Mouse (Mus musculus) heart, embryonic 13.5 days (tissue): ENCODE measurements at regions not wholly inside any gene's neighbourhood (a gene's known extent, or its start where the extent isn't known, plus 50 kb on each side); places are given as distances from the start of the nearest gene placed in this dataset.
"Not testable (repeated sequence)": the region's sequence is repeated elsewhere in the genome, so short reads cannot be mapped to it uniquely, and the experiment has no call there.

Source experiments
- ATAC-seq: fragments of 200-750 bp; cut with Nextera tagmentation; 2 replicates; pipeline ENCODE4 v1.8.0; 2017; ENCODE audit warnings: moderate TSS enrichment; ENCODE audit not compliant: insufficient number of reproducible peaks, low FRiP score, low TSS enrichment; ENCODE audit errors: extremely low read depth
- H3K27ac ChIP-seq: fragments of 300-500 bp; sonication (generic); replicated peaks from 2 replicates; pipeline ENCODE4 v1.5.1; 2015; ENCODE audit warnings: moderate library complexity, mild to moderate bottlenecking, inconsistent platforms
- H3K27me3 ChIP-seq: fragments of 300-500 bp; sonication (generic); replicated peaks from 2 replicates; pipeline ENCODE4 v1.6.1; 2015; ENCODE audit warnings: mild to moderate bottlenecking, inconsistent platforms
- H3K36me3 ChIP-seq: fragments of 300-500 bp; sonication (generic); 2 replicates; pipeline ENCODE4 v1.6.1; 2015; ENCODE audit warnings: mild to moderate bottlenecking, inconsistent platforms
- H3K4me1 ChIP-seq: fragments of 300-500 bp; sonication (generic); 2 replicates; pipeline ENCODE4 v1.6.1; 2015; ENCODE audit warnings: inconsistent platforms
- H3K4me2 ChIP-seq: fragments of 300-500 bp; sonication (generic); 2 replicates; pipeline ENCODE4 v1.6.1; 2015; ENCODE audit warnings: inconsistent platforms, mild to moderate bottlenecking, moderate library complexity
- H3K4me3 ChIP-seq: fragments of 300-500 bp; sonication (generic); 2 replicates; pipeline ENCODE4 v1.5.1; 2015; ENCODE audit warnings: moderate library complexity, mild to moderate bottlenecking, inconsistent platforms
- H3K9ac ChIP-seq: fragments of 300-500 bp; sonication (generic); 2 replicates; pipeline ENCODE4 v1.6.1; 2015; ENCODE audit warnings: inconsistent platforms, mild to moderate bottlenecking, moderate library complexity
- H3K9me3 ChIP-seq: fragments of 300-500 bp; sonication (generic); 2 replicates; pipeline ENCODE4 v1.6.1; 2016; ENCODE audit warnings: inconsistent platforms
- WGBS: fragments of 180-500 bp; shearing (Covaris S2); methylation state at CpG from one replicate; pipeline ENCODE4 v1.1.7; 2015; ENCODE audit warnings: mixed read lengths; 5-methylcytosine and 5-hydroxymethylcytosine counted together

DNA sequence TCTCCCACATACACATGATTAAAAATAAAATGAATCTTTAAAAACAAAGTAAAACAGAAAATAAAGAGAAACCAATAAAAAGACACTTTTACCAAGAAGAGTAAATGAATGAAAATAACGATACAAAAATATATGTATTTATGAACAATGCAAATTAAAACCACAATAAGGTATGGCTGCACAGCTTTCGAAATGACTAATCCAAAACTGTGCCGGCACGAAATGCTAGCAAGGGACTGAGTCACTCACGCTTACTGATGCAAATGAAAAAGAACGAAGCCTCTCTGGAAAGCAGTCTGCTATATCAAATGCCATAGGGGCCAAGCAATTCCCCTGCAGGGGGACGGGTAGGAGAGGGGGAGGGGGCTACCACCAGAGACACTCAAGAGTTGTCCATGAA, 704.0 kb downstream of the 4930447A16Rik start:
- no peak for ATAC-seq
- Histone ChIP-seq H3K27me3 (no peaks in the 10 kb centered on the region), H3K9me3 (no peaks in the 10 kb centered on the region), H3K9ac (no peak overlapping the region), H3K27ac (no peak overlapping the region), H3K4me1 (no peaks in the 10 kb centered on the region), H3K4me3 (no peak overlapping the region), H3K36me3 (no peaks in the 10 kb centered on the region), H3K4me2 (no peak overlapping the region)
- 83% methylated on average over 7 of the region's 7 CpGs for WGBS

DNA sequence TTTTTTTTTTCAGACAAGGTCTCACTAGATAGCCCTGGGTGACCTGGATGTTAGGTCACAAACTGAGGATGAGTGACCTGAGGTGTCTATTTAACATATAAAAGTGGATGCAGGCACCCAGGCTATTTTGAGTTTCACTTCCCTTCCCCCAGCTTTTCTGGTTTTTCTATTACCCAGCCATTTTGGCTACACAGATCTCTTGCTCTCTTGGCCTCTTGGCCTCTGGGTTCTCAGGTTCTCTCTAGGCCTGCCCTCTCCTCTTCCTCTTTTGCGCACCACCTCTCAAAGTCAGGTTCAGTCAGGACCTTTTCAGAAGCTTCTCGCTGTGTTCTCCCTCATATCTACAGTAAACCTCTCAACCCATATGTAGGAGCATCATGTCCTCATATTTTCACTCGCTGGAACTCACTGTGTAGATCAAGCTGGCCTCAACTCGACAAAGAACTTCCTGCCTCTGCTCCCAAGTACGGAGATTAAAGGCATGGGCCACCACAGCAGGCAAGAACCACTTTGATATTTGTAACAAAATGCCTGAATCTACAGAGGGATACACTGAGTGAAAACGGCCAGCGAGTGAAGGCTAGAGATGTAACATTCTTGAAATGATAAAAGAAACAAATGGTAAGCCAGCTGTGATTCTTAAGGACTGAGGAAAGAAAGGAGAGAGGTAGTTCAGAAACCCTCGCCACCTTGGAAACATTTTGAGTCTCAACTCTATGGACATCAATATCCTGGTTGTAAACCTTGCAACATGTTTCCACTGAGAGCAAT, 704.7 kb downstream of the 4930447A16Rik start:
- Histone ChIP-seq H3K27ac (no peak overlapping the region), H3K27me3 (no peaks in the 10 kb centered on the region), H3K4me2 (no peak overlapping the region), H3K9me3 (no peaks in the 10 kb centered on the region), H3K4me1 (no peaks in the 10 kb centered on the region), H3K9ac (no peak overlapping the region), H3K36me3 (no peaks in the 10 kb centered on the region), H3K4me3 (no peak overlapping the region)
- WGBS, result 70% methylated on average over 8 of the region's 8 CpGs
- no peak for ATAC-seq

DNA sequence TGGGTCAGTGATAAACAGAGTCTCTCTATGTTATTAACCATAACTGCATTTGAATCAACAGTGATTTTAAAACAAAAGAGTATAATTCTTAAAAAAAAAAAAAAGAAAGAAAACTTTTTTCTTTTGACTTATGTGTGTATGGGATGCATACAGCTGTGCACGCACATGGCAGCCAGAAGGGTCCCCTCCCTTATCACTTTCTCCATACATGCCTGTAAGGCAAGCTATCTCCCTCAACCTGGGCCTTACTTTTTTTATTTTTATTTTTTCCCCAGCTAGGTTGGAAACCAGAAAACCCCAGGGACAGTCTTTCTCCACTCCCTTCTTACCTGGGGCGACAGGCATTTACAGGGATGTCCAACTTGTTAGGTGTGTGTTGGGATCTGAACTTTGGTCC, 705.3 kb downstream of the 4930447A16Rik start:
- no peak for ATAC-seq
- Histone ChIP-seq H3K4me3 (no peak overlapping the region), H3K4me1 (no peaks in the 10 kb centered on the region), H3K4me2 (no peak overlapping the region), H3K9ac (no peak overlapping the region), H3K36me3 (no peaks in the 10 kb centered on the region), H3K9me3 (no peaks in the 10 kb centered on the region), H3K27ac (no peak overlapping the region), H3K27me3 (no peaks in the 10 kb centered on the region)
- WGBS, result 72% methylated on average over 2 of the region's 2 CpGs

DNA sequence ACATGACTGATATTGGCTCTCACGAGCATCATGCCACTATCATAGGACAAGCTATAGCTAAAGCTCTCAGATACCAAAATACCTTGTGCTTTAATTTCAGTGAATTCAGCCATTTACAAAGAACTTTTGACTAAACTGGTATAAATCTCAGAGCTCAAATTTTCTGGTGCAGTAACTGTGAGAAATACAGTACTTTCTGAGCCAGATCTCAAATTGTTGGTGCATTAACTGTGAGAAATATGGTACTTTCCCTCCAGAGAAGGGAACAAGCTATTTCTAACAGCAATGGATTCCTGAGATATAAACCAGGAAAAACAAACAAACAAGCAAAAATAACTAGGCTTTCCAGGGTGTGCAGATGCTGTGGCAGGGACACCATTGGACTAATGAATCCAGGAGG, 714.3 kb downstream of the 4930447A16Rik start:
- Histone ChIP-seq H3K9ac (no peak overlapping the region), H3K27ac (no peak overlapping the region), H3K4me2 (no peak overlapping the region), H3K36me3 (no peaks in the 10 kb centered on the region), H3K9me3 (peaks cover 5% of the 10 kb centered on the region; the same call in 1 of the 2 replicates), H3K27me3 (no peaks in the 10 kb centered on the region), H3K4me1 (no peaks in the 10 kb centered on the region), H3K4me3 (no peak overlapping the region)
- 75% methylated on average over 1 of the region's 1 CpGs for WGBS
- ATAC-seq, result no peak

DNA sequence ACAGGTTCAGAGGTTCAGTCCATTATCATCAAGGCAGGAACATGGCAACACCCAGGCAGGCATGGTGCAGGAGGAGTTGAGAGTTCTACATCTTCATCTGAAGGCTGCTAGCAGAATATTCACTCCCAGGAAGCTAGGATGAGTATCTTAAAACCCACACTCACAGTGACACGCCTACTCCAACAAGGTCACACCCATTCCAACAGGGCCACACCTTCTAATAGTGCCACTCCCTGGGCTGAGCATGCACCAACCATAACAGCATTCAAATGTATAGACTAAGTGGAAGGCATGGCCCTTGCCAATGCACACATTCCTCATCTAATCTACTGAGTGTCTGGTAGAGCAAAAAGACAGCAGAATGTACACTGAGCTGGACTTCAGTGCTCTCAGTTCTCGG, 718.1 kb downstream of the 4930447A16Rik start:
- 66% methylated on average over 2 of the region's 2 CpGs for WGBS
- no peak for ATAC-seq
- no peaks in the 10 kb centered on the region for H3K36me3 ChIP-seq
- H3K9ac ChIP-seq, result no peak overlapping the region
- H3K9me3 ChIP-seq, result peaks cover 5% of the 10 kb centered on the region; the same call in 1 of the 2 replicates
- no peaks in the 10 kb centered on the region for H3K27me3 ChIP-seq
- H3K4me1 ChIP-seq, result no peaks in the 10 kb centered on the region
- no peak overlapping the region for H3K4me3 ChIP-seq
- no peak overlapping the region for H3K27ac ChIP-seq
- H3K4me2 ChIP-seq, result no peak overlapping the region

DNA sequence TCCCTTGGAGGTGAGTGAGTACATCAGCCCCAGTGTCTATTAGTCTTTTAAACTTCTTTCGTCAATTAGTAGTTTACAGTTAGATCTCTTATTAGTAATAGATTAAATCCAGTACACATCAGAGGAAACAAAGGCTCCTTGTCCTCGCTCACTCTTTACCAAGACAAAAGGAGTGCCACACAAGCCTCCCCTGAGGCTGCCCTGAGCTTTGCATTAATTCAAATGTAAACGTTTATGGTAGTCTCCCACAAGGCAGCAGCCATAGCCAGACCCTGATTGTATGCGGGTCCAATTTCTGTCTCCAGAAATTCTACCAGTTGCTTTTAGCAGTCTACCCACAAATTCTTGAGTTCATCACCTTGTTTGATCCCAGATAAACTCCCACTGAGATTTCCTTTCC, 726.3 kb downstream of the 4930447A16Rik start:
- no peak for ATAC-seq
- WGBS, result 71% methylated on average over 4 of the region's 4 CpGs
- H3K27ac ChIP-seq, result no peak overlapping the region

DNA sequence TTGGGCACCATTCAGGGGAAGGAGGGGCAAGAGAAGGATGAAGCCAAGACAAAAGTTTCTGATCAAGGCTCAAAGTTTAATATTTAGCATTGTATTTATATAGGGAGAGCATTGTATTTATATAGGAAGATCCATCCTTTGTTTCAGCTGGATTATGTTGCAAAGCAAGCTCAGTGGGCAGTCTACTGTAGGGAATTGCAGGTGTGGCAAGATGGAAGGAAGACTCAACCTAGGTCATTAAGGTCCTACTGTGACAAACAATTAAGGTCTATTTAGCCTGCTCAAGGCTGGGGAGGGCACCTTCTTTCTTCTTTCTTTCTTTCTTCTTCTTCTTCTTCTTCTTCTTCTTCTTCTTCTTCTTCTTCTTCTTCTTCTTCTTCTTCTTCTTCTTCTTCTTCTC, 728.5 kb downstream of the 4930447A16Rik start:
- H3K27ac ChIP-seq, ATAC-seq, H3K4me1 ChIP-seq, H3K4me2 ChIP-seq, H3K9ac ChIP-seq, H3K36me3 ChIP-seq, H3K4me3 ChIP-seq, H3K9me3 ChIP-seq: not testable (repeated sequence)
- peaks cover 34% of the 10 kb centered on the region for H3K27me3 ChIP-seq

More for the DNA sequence above, 726.3 kb downstream of the 4930447A16Rik start:
- Histone ChIP-seq H3K4me1 (no peaks in the 10 kb centered on the region), H3K4me2 (no peak overlapping the region), H3K4me3 (no peak overlapping the region), H3K9ac (no peak overlapping the region), H3K27me3 (peaks cover 13% of the 10 kb centered on the region), H3K9me3 (peaks cover 8% of the 10 kb centered on the region; the same call in 1 of the 2 replicates), H3K36me3 (no peaks in the 10 kb centered on the region)

DNA sequence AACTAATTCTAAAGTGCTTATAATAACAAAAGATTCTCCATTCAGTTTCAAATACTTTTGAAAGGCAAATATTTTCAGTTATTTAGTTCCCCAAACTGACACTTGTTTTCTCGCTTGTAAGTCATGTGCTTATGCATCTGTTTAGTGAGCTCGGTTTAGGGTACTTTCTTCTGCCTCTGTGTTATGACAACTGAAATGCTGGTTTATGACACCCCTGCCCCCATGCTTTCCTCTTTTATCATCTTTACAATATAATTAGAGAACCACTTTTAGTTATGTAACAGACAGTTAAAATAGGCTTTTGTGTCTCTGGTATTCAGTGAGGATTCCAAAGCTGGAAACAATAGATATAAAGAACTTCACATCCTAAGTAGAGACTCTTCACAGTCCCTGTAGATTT, 733.8 kb downstream of the 4930447A16Rik start:
- peaks cover 81% of the 10 kb centered on the region for H3K27me3 ChIP-seq
- no peak overlapping the region for H3K9ac ChIP-seq
- ATAC-seq, result no peak
- no peak overlapping the region for H3K4me2 ChIP-seq
- H3K27ac ChIP-seq, result no peak overlapping the region
- no peaks in the 10 kb centered on the region for H3K9me3 ChIP-seq
- no peaks in the 10 kb centered on the region for H3K36me3 ChIP-seq
- 0 out of 2 replicates have a peak, but pooled peaks cover 7% of the 10 kb centered on the region for H3K4me1 ChIP-seq
- H3K4me3 ChIP-seq, result no peak overlapping the region
- 75% methylated on average over 2 of the region's 2 CpGs for WGBS

DNA sequence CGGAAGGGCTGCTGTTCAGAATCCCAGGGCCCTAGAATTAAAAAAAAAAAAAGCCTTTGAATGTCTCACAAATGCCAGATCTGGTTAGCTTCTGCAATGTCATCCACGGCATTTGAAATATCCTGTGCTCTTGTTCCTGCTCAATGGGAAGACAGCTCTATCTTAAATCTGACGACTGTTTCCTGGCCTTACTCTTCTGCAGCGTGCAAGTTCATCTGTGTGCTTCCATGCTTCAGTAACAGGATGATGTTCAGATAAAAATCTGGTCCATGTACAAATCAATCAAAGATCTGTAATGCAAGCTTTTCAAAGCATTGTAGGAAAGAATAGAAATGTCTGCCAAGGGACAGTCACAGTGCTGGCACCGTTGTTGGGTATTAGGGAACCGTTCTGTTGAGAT, 738.4 kb downstream of the 4930447A16Rik start:
- no peak for ATAC-seq
- H3K4me1 ChIP-seq, result peaks cover 42% of the 10 kb centered on the region
- no peak overlapping the region for H3K27ac ChIP-seq
- no peak overlapping the region for H3K9ac ChIP-seq
- H3K27me3 ChIP-seq, result peaks cover 81% of the 10 kb centered on the region
- H3K9me3 ChIP-seq, result no peaks in the 10 kb centered on the region
- H3K4me2 ChIP-seq, result no peak overlapping the region
- no peak overlapping the region for H3K4me3 ChIP-seq
- no peaks in the 10 kb centered on the region for H3K36me3 ChIP-seq
- 45% methylated on average over 6 of the region's 6 CpGs for WGBS

DNA sequence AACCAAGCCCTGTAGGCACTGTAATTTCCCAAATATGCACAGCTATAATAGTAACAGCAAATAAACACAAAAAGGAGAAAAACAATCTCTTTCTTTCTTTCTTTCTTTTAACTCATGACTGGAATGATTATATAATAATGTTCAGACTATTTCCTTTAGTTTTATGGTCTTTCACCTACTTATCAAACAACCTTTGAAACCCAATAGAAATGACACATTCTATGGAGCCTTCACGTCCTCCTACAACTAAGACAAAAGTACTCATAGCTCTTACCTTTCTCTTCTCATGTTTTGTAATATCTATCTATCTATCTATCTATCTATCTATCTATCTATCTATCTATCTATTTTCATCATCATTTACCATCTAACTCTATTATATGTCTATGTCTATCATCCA, 739.5 kb downstream of the 4930447A16Rik start:
- H3K9me3 ChIP-seq, result no peaks in the 10 kb centered on the region
- H3K4me2 ChIP-seq, result no peak overlapping the region
- peaks cover 72% of the 10 kb centered on the region for H3K27me3 ChIP-seq
- H3K27ac ChIP-seq, result no peak overlapping the region
- H3K4me3 ChIP-seq, result no peak overlapping the region
- ATAC-seq, result no peak
- H3K36me3 ChIP-seq, result no peaks in the 10 kb centered on the region
- H3K9ac ChIP-seq, result no peak overlapping the region
- 82% methylated on average over 1 of the region's 1 CpGs for WGBS
- H3K4me1 ChIP-seq, result peaks cover 52% of the 10 kb centered on the region

DNA sequence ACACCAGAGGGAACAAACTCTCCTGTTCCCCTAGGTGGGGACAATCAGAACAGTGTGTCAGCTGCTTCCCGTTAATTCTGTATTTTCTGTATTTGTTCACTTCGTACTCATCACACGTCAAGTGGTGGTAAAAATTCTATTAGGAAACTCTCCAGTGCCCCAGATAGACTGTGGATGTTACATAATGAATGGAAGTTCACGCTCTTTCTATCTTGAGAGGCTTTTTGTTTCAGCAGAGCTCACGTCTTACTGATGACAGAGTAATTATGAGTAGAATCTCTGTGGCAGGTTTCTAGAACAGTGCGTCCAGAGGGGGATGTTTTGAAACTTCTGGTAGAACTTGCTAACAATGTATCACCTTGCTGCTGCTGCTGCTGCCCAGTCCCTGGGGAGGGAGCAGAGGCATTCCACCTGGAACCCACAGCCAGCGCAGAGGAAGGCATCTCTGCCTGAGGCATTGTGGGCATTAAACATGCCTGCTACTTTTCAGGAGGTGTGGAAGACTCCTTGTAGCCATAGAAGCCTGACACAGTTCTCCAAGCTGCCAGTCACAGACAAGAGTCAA, 740.6 kb downstream of the 4930447A16Rik start:
- no peak overlapping the region for H3K9ac ChIP-seq
- H3K27me3 ChIP-seq, result peaks cover 71% of the 10 kb centered on the region
- H3K36me3 ChIP-seq, result no peaks in the 10 kb centered on the region
- H3K9me3 ChIP-seq, result no peaks in the 10 kb centered on the region
- no peak for ATAC-seq
- no peak overlapping the region for H3K27ac ChIP-seq
- no peak overlapping the region; the same call in 1 of the 2 replicates for H3K4me2 ChIP-seq
- H3K4me1 ChIP-seq, result peaks cover 61% of the 10 kb centered on the region
- 40% methylated on average over 7 of the region's 7 CpGs for WGBS
- H3K4me3 ChIP-seq, result no peak overlapping the region

DNA sequence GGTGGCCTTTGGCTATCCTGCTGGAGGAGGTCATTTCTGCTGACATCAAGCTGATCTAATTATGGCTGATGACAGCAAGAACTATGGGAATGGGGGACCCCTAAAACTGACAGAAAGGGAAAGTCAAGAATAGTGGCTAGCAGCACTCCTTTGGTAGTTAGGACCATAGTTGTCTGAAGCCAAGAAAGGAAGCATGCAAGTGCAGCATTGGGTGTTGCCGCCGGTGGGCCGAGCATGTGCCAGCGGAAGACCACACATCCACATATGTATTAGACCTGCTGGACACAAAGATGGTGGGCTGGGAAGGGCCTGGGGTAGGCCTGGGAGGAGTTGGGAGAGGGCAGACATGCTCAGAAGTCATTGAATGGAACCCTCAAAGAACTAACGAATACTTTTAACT, 741.1 kb downstream of the 4930447A16Rik start:
- Histone ChIP-seq H3K36me3 (no peaks in the 10 kb centered on the region), H3K4me2 (no peak overlapping the region), H3K27ac (no peak overlapping the region), H3K4me1 (peaks cover 61% of the 10 kb centered on the region), H3K9ac (no peak overlapping the region), H3K4me3 (no peak overlapping the region), H3K9me3 (no peaks in the 10 kb centered on the region), H3K27me3 (peaks cover 70% of the 10 kb centered on the region)
- ATAC-seq, result no peak
- WGBS, result 93% methylated on average over 5 of the region's 5 CpGs
